Mouse (Mus musculus): Measurements from ENCODE around the gene Npas1.
A peak's percentile ranks its signal among the peaks of the same experiment; 100 is the strongest.

DNA sequence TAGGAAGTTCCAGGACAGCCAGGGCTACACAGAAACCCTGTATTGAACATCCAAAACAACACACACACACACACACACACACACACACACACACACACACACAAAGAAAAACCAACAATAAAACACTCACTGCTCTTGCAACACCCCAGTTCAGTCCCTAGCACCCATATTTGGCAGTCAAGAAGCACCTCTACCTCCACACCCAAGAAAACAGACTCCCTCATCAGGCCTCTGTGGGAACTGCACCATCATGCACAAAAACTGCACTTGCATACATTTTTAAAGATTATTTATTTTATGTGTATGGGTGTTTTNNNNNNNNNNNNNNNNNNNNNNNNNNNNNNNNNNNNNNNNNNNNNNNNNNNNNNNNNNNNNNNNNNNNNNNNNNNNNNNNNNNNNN, 36.3 kb downstream of the Npas1 start:
- TF ChIP-seq CTCF (IDR thresholded peaks at IDR 0.05; ENCODE audit: borderline replicate concordance, extremely low read depth, insufficient read depth, insufficient read length) (peak; percentile 32; the same call in 1 of the 2 replicates), POLR2A (IDR thresholded peaks at IDR 0.05; ENCODE audit: borderline replicate concordance, extremely low read depth, insufficient read depth, insufficient read length, poor library complexity, severe bottlenecking) (no peak)

All from brain, embryonic 14.5 days (tissue).